Mouse (Mus musculus): ENCODE results near the gene St6gal1. TPM values are rescaled to one million over a fixed set of nuclear protein-coding genes. Genes with fewer than 3 reads are reported as not detected.

Gene St6gal1
- polyA plus RNA-seq, 1 experiment, result not detected

GRCm38 (mm10) chr16:23274005-23274404, 49.5 kb downstream of the St6gal1 start:
- no peak overlapping the region for H3K4me3 ChIP-seq (replicated peaks)
- TF ChIP-seq GATA1 (IDR thresholded peaks at IDR 0.05; ENCODE audit: low read length) (no peak), TAL1 (IDR thresholded peaks at IDR 0.05; ENCODE audit: low read length) (no peak)
- no peaks in the 10 kb centered on the region for H3K4me1 ChIP-seq (ENCODE audit: control insufficient read depth)
- H3K27me3 ChIP-seq (ENCODE audit: control insufficient read depth), result no peaks in the 10 kb centered on the region; the same call in 1 of the 2 replicates
- no peaks in the 10 kb centered on the region for H3K9me3 ChIP-seq (ENCODE audit: control insufficient read depth, low read length)
- no peaks in the 10 kb centered on the region for H3K36me3 ChIP-seq (ENCODE audit: control insufficient read depth)

- H3K27me3 ChIP-seq (ENCODE audit: control insufficient read depth), result no peaks in the 10 kb centered on the region
- H3K4me1 ChIP-seq (ENCODE audit: control insufficient read depth), result no peaks in the 10 kb centered on the region
- no peaks in the 10 kb centered on the region for H3K36me3 ChIP-seq (ENCODE audit: control insufficient read depth)
- TF ChIP-seq TAL1 (IDR thresholded peaks at IDR 0.05; ENCODE audit: low read length) (no peak), GATA1 (IDR thresholded peaks at IDR 0.05; ENCODE audit: low read length) (no peak)
- no peak overlapping the region for H3K4me3 ChIP-seq (replicated peaks)
- H3K9me3 ChIP-seq (ENCODE audit: control insufficient read depth, low read length), result no peaks in the 10 kb centered on the region
Measured at GRCm38 (mm10) chr16:23274606-23275310, 50.2 kb downstream of the St6gal1 start.

- Histone ChIP-seq H3K36me3 (ENCODE audit: control insufficient read depth) (no peaks in the 10 kb centered on the region), H3K4me3 (replicated peaks) (no peak overlapping the region), H3K4me1 (ENCODE audit: control insufficient read depth) (no peaks in the 10 kb centered on the region), H3K27me3 (ENCODE audit: control insufficient read depth) (no peaks in the 10 kb centered on the region), H3K9me3 (ENCODE audit: control insufficient read depth, low read length) (no peaks in the 10 kb centered on the region)
- TF ChIP-seq GATA1 (IDR thresholded peaks at IDR 0.05; ENCODE audit: low read length) (no peak), TAL1 (IDR thresholded peaks at IDR 0.05; ENCODE audit: low read length) (no peak)
Measured at GRCm38 (mm10) chr16:23275661-23276060, 51.1 kb downstream of the St6gal1 start.

GRCm38 (mm10) chr16:23279879-23280741, 55.6 kb downstream of the St6gal1 start:
- no peaks in the 10 kb centered on the region for H3K36me3 ChIP-seq (ENCODE audit: control insufficient read depth)
- no peaks in the 10 kb centered on the region for H3K4me1 ChIP-seq (ENCODE audit: control insufficient read depth)
- no peak overlapping the region for H3K4me3 ChIP-seq (replicated peaks)
- H3K27me3 ChIP-seq (ENCODE audit: control insufficient read depth), result no peaks in the 10 kb centered on the region
- TF ChIP-seq TAL1 (IDR thresholded peaks at IDR 0.05; ENCODE audit: low read length) (0 out of 3 replicates have a peak, but pooled peaks have one; percentile 11), GATA1 (IDR thresholded peaks at IDR 0.05; ENCODE audit: low read length) (no peak)
- H3K9me3 ChIP-seq (ENCODE audit: control insufficient read depth, low read length), result no peaks in the 10 kb centered on the region

- no peaks in the 10 kb centered on the region for H3K36me3 ChIP-seq (ENCODE audit: control insufficient read depth)
- TF ChIP-seq GATA1 (IDR thresholded peaks at IDR 0.05; ENCODE audit: low read length) (no peak), TAL1 (IDR thresholded peaks at IDR 0.05; ENCODE audit: low read length) (no peak)
- H3K4me1 ChIP-seq (ENCODE audit: control insufficient read depth), result no peaks in the 10 kb centered on the region
- H3K4me3 ChIP-seq (replicated peaks), result no peak overlapping the region
- no peaks in the 10 kb centered on the region for H3K27me3 ChIP-seq (ENCODE audit: control insufficient read depth)
- no peaks in the 10 kb centered on the region for H3K9me3 ChIP-seq (ENCODE audit: control insufficient read depth, low read length)
Measured at GRCm38 (mm10) chr16:23280742-23281090, 56.2 kb downstream of the St6gal1 start.

GRCm38 (mm10) chr16:23282241-23282640, 57.7 kb downstream of the St6gal1 start:
- Histone ChIP-seq H3K36me3 (ENCODE audit: control insufficient read depth) (no peaks in the 10 kb centered on the region), H3K4me3 (replicated peaks) (no peak overlapping the region), H3K4me1 (ENCODE audit: control insufficient read depth) (no peaks in the 10 kb centered on the region), H3K27me3 (ENCODE audit: control insufficient read depth) (no peaks in the 10 kb centered on the region), H3K9me3 (ENCODE audit: control insufficient read depth, low read length) (no peaks in the 10 kb centered on the region)
- TF ChIP-seq GATA1 (IDR thresholded peaks at IDR 0.05; ENCODE audit: low read length) (no peak), TAL1 (IDR thresholded peaks at IDR 0.05; ENCODE audit: low read length) (no peak)

GRCm38 (mm10) chr16:23282941-23283340, 58.4 kb downstream of the St6gal1 start:
- H3K4me1 ChIP-seq (ENCODE audit: control insufficient read depth), result no peaks in the 10 kb centered on the region

GRCm38 (mm10) chr16:23283677-23284076, 59.1 kb downstream of the St6gal1 start:
- H3K4me3 ChIP-seq (replicated peaks), result no peak overlapping the region
- TF ChIP-seq TAL1 (IDR thresholded peaks at IDR 0.05; ENCODE audit: low read length), result no peak
- H3K9me3 ChIP-seq (ENCODE audit: control insufficient read depth, low read length), result no peaks in the 10 kb centered on the region
- no peaks in the 10 kb centered on the region for H3K4me1 ChIP-seq (ENCODE audit: control insufficient read depth)
- no peaks in the 10 kb centered on the region for H3K36me3 ChIP-seq (ENCODE audit: control insufficient read depth)
- no peaks in the 10 kb centered on the region for H3K27me3 ChIP-seq (ENCODE audit: control insufficient read depth)

More at GRCm38 (mm10) chr16:23282941-23283340, 58.4 kb downstream of the St6gal1 start:
- Histone ChIP-seq H3K36me3 (ENCODE audit: control insufficient read depth) (no peaks in the 10 kb centered on the region), H3K4me3 (replicated peaks) (no peak overlapping the region), H3K27me3 (ENCODE audit: control insufficient read depth) (no peaks in the 10 kb centered on the region), H3K9me3 (ENCODE audit: control insufficient read depth, low read length) (no peaks in the 10 kb centered on the region)
- TF ChIP-seq TAL1 (IDR thresholded peaks at IDR 0.05; ENCODE audit: low read length), result no peak
- TF ChIP-seq GATA1 (IDR thresholded peaks at IDR 0.05; ENCODE audit: low read length), result no peak

Data from erythroblast, embryonic 14.5 days (primary cell).